Mouse (Mus musculus): ENCODE measurements around the gene Ano6. TPM values are rescaled to one million over a fixed set of nuclear protein-coding genes. Genes with fewer than 3 reads are reported as not detected.

The Ano6 gene
- polyA plus RNA-seq, 1 experiment = 54.5 TPM

- no peaks in the 10 kb centered on the region for H3K79me2 ChIP-seq (ENCODE audit: control insufficient read depth, insufficient read depth)
- no peak overlapping the region for H3ac ChIP-seq (ENCODE audit: control insufficient read depth, insufficient read length)
- TF ChIP-seq MAX (IDR thresholded peaks at IDR 0.05; ENCODE audit: low read depth) (no peak), POLR2A (IDR thresholded peaks at IDR 0.05; ENCODE audit: insufficient read length, low read depth) (no peak), TCF3 (IDR thresholded peaks at IDR 0.05; ENCODE audit: insufficient read length, low read depth) (no peak), MYOD1 (IDR thresholded peaks at IDR 0.05; ENCODE audit: control insufficient read depth in 1 of 3, insufficient read length in 2 of 3, low read depth in 2 of 3) (no peak), E2F4 (IDR thresholded peaks at IDR 0.05; ENCODE audit: insufficient read depth) (no peak), USF1 (IDR thresholded peaks at IDR 0.05; ENCODE audit: low read depth) (no peak), MYOG (IDR thresholded peaks at IDR 0.05; ENCODE audit: control insufficient read depth in 1 of 3, insufficient read depth in 1 of 3, insufficient read length in 2 of 3, low read depth in 2 of 3) (no peak), TCF12 (IDR thresholded peaks at IDR 0.05; ENCODE audit: insufficient read depth, poor library complexity, severe bottlenecking) (no peak), CEBPB (IDR thresholded peaks at IDR 0.05; ENCODE audit: insufficient read depth, poor library complexity, severe bottlenecking) (no peak), SRF (IDR thresholded peaks at IDR 0.05; ENCODE audit: control insufficient read depth, insufficient read length, low read depth) (no peak), REST (IDR thresholded peaks at IDR 0.05; ENCODE audit: insufficient read depth, insufficient read length) (no peak)
- peaks cover 54% of the 10 kb centered on the region for H3K36me3 ChIP-seq (ENCODE audit: control insufficient read depth, insufficient read depth)
- no peaks in the 10 kb centered on the region for H3K27me3 ChIP-seq (ENCODE audit: control insufficient read depth, insufficient read depth, insufficient read length)
- no peak overlapping the region for H3K4me3 ChIP-seq
- no peak overlapping the region for H3K4me2 ChIP-seq (ENCODE audit: low read depth)
These were observed 180.0 kb downstream of the Ano6 start for GRCm38 (mm10) chr15:95970691-95971090.

- Histone ChIP-seq H3K4me2 (ENCODE audit: low read depth) (no peak overlapping the region), H3K36me3 (ENCODE audit: control insufficient read depth, insufficient read depth) (peaks cover 58% of the 10 kb centered on the region), H3K79me2 (ENCODE audit: control insufficient read depth, insufficient read depth) (no peaks in the 10 kb centered on the region), H3K4me3 (no peak overlapping the region), H3ac (ENCODE audit: control insufficient read depth, insufficient read length) (no peak overlapping the region), H3K27me3 (ENCODE audit: control insufficient read depth, insufficient read depth, insufficient read length) (no peaks in the 10 kb centered on the region)
- TF ChIP-seq REST (IDR thresholded peaks at IDR 0.05; ENCODE audit: insufficient read depth, insufficient read length) (no peak), USF1 (IDR thresholded peaks at IDR 0.05; ENCODE audit: low read depth) (no peak), E2F4 (IDR thresholded peaks at IDR 0.05; ENCODE audit: insufficient read depth) (no peak), TCF3 (IDR thresholded peaks at IDR 0.05; ENCODE audit: insufficient read length, low read depth) (no peak), POLR2A (IDR thresholded peaks at IDR 0.05; ENCODE audit: insufficient read length, low read depth) (no peak), CEBPB (IDR thresholded peaks at IDR 0.05; ENCODE audit: insufficient read depth, poor library complexity, severe bottlenecking) (no peak), MYOD1 (IDR thresholded peaks at IDR 0.05; ENCODE audit: control insufficient read depth in 1 of 3, insufficient read length in 2 of 3, low read depth in 2 of 3) (no peak), POLR2AphosphoS2 (IDR thresholded peaks at IDR 0.05; ENCODE audit: insufficient read length, low read depth) (no peak), SRF (IDR thresholded peaks at IDR 0.05; ENCODE audit: control insufficient read depth, insufficient read length, low read depth) (no peak), MYOG (IDR thresholded peaks at IDR 0.05; ENCODE audit: control insufficient read depth in 1 of 3, insufficient read depth in 1 of 3, insufficient read length in 2 of 3, low read depth in 2 of 3) (no peak), MAX (IDR thresholded peaks at IDR 0.05; ENCODE audit: low read depth) (no peak), TCF12 (IDR thresholded peaks at IDR 0.05; ENCODE audit: insufficient read depth, poor library complexity, severe bottlenecking) (no peak)
These were observed 180.7 kb downstream of the Ano6 start for GRCm38 (mm10) chr15:95971302-95971701.

DNA sequence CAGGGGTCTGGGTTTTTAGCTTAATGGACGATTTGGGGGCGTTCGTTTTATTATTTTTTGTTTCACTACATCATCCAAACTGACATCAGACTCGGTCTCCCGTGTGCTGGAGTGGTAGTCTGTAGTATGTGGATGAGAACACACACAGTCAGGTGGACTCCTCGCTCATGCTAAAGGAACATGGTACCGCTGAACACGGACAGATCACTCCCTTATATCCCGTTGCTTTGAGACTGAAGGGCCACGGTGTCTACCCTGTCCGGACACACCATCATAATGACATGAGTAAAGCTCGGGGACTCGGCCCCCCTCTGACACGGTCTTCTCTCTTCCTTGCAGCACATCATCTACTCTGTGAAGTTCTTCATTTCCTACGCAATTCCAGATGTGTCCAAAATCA, 181.5 kb downstream of the Ano6 start:
- H3K36me3 ChIP-seq (ENCODE audit: control insufficient read depth, insufficient read depth) = peaks cover 55% of the 10 kb centered on the region
- no peaks in the 10 kb centered on the region for H3K27me3 ChIP-seq (ENCODE audit: control insufficient read depth, insufficient read depth, insufficient read length)
- H3K4me3 ChIP-seq = no peak overlapping the region
- TF ChIP-seq E2F4 (IDR thresholded peaks at IDR 0.05; ENCODE audit: insufficient read depth) = no peak
- TF ChIP-seq USF1 (IDR thresholded peaks at IDR 0.05; ENCODE audit: low read depth) = no peak
- no peak overlapping the region for H3ac ChIP-seq (ENCODE audit: control insufficient read depth, insufficient read length)
- H3K79me2 ChIP-seq (ENCODE audit: control insufficient read depth, insufficient read depth) = no peaks in the 10 kb centered on the region
- H3K4me2 ChIP-seq (ENCODE audit: low read depth) = no peak overlapping the region

GRCm38 (mm10) chr15:95972621-95973020, 182.0 kb downstream of the Ano6 start:
- Histone ChIP-seq H3K27me3 (ENCODE audit: control insufficient read depth, insufficient read depth, insufficient read length) (no peaks in the 10 kb centered on the region), H3K36me3 (ENCODE audit: control insufficient read depth, insufficient read depth) (peaks cover 51% of the 10 kb centered on the region), H3ac (ENCODE audit: control insufficient read depth, insufficient read length) (no peak overlapping the region), H3K4me2 (ENCODE audit: low read depth) (no peak overlapping the region), H3K4me3 (no peak overlapping the region), H3K79me2 (ENCODE audit: control insufficient read depth, insufficient read depth) (no peaks in the 10 kb centered on the region)
- TF ChIP-seq MYOD1 (IDR thresholded peaks at IDR 0.05; ENCODE audit: control insufficient read depth in 1 of 3, insufficient read length in 2 of 3, low read depth in 2 of 3) (no peak), POLR2AphosphoS2 (IDR thresholded peaks at IDR 0.05; ENCODE audit: insufficient read length, low read depth) (no peak), E2F4 (IDR thresholded peaks at IDR 0.05; ENCODE audit: insufficient read depth) (no peak), TCF12 (IDR thresholded peaks at IDR 0.05; ENCODE audit: insufficient read depth, poor library complexity, severe bottlenecking) (no peak), MAX (IDR thresholded peaks at IDR 0.05; ENCODE audit: low read depth) (no peak), TCF3 (IDR thresholded peaks at IDR 0.05; ENCODE audit: insufficient read length, low read depth) (no peak), POLR2A (IDR thresholded peaks at IDR 0.05; ENCODE audit: insufficient read length, low read depth) (no peak), USF1 (IDR thresholded peaks at IDR 0.05; ENCODE audit: low read depth) (no peak), CEBPB (IDR thresholded peaks at IDR 0.05; ENCODE audit: insufficient read depth, poor library complexity, severe bottlenecking) (no peak), SRF (IDR thresholded peaks at IDR 0.05; ENCODE audit: control insufficient read depth, insufficient read length, low read depth) (no peak), REST (IDR thresholded peaks at IDR 0.05; ENCODE audit: insufficient read depth, insufficient read length) (no peak), MYOG (IDR thresholded peaks at IDR 0.05; ENCODE audit: control insufficient read depth in 1 of 3, insufficient read depth in 1 of 3, insufficient read length in 2 of 3, low read depth in 2 of 3) (no peak)

DNA sequence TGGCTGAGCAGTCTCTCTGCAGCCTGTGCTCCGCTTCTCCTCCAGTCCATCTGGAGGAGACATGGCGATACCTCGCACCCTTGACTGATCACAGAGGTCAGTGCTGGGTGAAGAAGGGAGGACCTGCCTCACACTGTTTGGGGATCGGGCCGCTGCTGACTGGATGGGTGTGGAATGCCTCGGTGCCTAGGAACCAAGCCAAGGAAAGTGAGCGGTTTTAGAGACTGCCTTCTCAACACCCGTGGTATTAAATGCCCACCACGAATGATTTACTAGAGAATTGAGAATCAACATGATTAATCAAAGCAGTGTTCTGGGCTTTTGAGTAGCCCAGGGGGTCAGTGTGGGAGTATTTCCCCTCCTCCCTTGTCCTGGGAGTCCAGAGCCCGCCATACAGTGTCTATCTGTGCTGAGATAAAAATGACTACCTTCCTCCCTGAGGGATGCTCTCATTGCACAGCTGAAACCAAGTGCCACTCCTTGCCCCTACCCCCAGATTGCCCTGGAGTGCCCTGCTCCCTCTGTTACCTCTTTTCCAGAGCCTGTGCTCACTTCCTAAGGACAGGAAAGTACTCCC, 183.5 kb downstream of the Ano6 start:
- no peaks in the 10 kb centered on the region for H3K27me3 ChIP-seq (ENCODE audit: control insufficient read depth, insufficient read depth, insufficient read length)
- TF ChIP-seq TCF3 (IDR thresholded peaks at IDR 0.05; ENCODE audit: insufficient read length, low read depth) (no peak), POLR2A (IDR thresholded peaks at IDR 0.05; ENCODE audit: insufficient read length, low read depth) (no peak)
- peaks cover 43% of the 10 kb centered on the region for H3K36me3 ChIP-seq (ENCODE audit: control insufficient read depth, insufficient read depth)
- no peak overlapping the region for H3K4me3 ChIP-seq
- H3ac ChIP-seq (ENCODE audit: control insufficient read depth, insufficient read length) = no peak overlapping the region
- H3K79me2 ChIP-seq (ENCODE audit: control insufficient read depth, insufficient read depth) = no peaks in the 10 kb centered on the region
- no peak overlapping the region for H3K4me2 ChIP-seq (ENCODE audit: low read depth)

Data from myocyte (in vitro differentiated cells).